Mouse (Mus musculus) spleen, adult 12 weeks (tissue): ENCODE measurements at regions not wholly inside any gene's neighbourhood (a gene's known extent, or its start where the extent isn't known, plus 50 kb on each side); places are given as distances from the start of the nearest gene placed in this dataset.

Source experiments
- DNase-seq: peaks from one replicate; pipeline ENCODE4 v3.0.0; 2022; ENCODE audit warnings: low spot score

- no peak for DNase-seq
Measured at GRCm38 (mm10) chr9:61296311-61296947, 75.7 kb upstream of the Tle3 start.

GRCm38 (mm10) chr9:61297385-61297784 is 74.8 kb upstream of the Tle3 start:
- no peak for DNase-seq

GRCm38 (mm10) chr9:61299873-61300560 is 72.1 kb upstream of the Tle3 start:
- no peak for DNase-seq

GRCm38 (mm10) chr9:61301070-61301469 is 71.1 kb upstream of the Tle3 start:
- DNase-seq = no peak

- DNase-seq = no peak
Measured at GRCm38 (mm10) chr9:61302724-61303123, 69.4 kb upstream of the Tle3 start.

- DNase-seq = no peak
Measured at GRCm38 (mm10) chr9:61306306-61306705, 65.9 kb upstream of the Tle3 start.

- no peak for DNase-seq
Measured at GRCm38 (mm10) chr9:61309096-61309495, 63.1 kb upstream of the Tle3 start.

GRCm38 (mm10) chr9:61309768-61310493 is 62.2 kb upstream of the Tle3 start:
- no peak for DNase-seq

- no peak for DNase-seq
Measured at GRCm38 (mm10) chr9:61310574-61310973, 61.6 kb upstream of the Tle3 start.

GRCm38 (mm10) chr9:61311604-61312003 is 60.6 kb upstream of the Tle3 start:
- no peak for DNase-seq

- no peak for DNase-seq
Measured at GRCm38 (mm10) chr9:61314630-61315179, 57.5 kb upstream of the Tle3 start.

- no peak for DNase-seq
Measured at GRCm38 (mm10) chr9:61315371-61316298, 56.5 kb upstream of the Tle3 start.

GRCm38 (mm10) chr9:61316442-61316841 is 55.7 kb upstream of the Tle3 start:
- DNase-seq = no peak

GRCm38 (mm10) chr9:61319721-61320120 is 52.4 kb upstream of the Tle3 start:
- DNase-seq = no peak

- DNase-seq = no peak
Measured at GRCm38 (mm10) chr9:61321314-61321713, 50.9 kb upstream of the Tle3 start.

GRCm38 (mm10) chr9:61321825-61322224 is 50.3 kb upstream of the Tle3 start:
- no peak for DNase-seq

GRCm38 (mm10) chr9:61322333-61322732 is 49.8 kb upstream of the Tle3 start:
- DNase-seq = no peak
